Mouse (Mus musculus): ENCODE measurements around the gene Vmn2r40. TPM values are rescaled to one million over a fixed set of nuclear protein-coding genes. Genes with fewer than 3 reads are reported as not detected.
"Not testable (repeated sequence)": the region's sequence is repeated elsewhere in the genome, so short reads cannot be mapped to it uniquely, and the experiment has no call there.

The Vmn2r40 gene
- not detected in 2 replicates for polyA plus RNA-seq (2014; fragmentation: Nextera tagmentation; extraction: Ambion mirVana)

DNA sequence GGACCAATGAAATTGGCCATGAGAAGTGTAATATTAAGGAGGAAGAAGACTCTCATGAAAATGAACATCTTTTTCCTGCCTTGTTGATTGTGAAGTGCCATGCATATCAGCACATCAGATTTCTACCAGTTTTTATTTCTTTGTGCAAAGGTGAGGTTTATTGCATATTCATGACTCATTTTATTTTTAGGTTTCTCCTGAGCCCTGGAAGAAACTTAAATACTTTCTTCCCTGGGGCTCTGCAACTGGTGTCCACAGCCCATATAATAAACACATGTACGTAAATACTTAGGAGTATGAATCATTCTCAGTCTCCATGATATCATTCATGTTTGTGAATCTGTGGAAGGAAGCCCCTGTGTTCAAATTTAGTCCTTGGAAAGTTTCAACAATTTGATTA lies at the start of gene Vmn2r40:
Gene Vmn2r40 (minus strand): TSS at position 101 of the 400 bp plus-strand sequence.
- not testable (repeated sequence) for H3K4me2 ChIP-seq; H3K27me3 ChIP-seq (replicated peaks; ENCODE audit: control insufficient read depth, insufficient read depth, low read length); H3K9ac ChIP-seq (ENCODE audit: low read depth, low read length); H3K9me3 ChIP-seq (ENCODE audit: control insufficient read depth, low read length); H3K4me3 ChIP-seq (ENCODE audit: low read depth, low read length); H3K27ac ChIP-seq (ENCODE audit: low read depth, low read length); H3K4me1 ChIP-seq (replicated peaks; ENCODE audit: control insufficient read depth, insufficient read depth, low read length); H3K36me3 ChIP-seq (ENCODE audit: control insufficient read depth, insufficient read depth, low read length); ATAC-seq (replicated peaks; ENCODE audit: low FRiP score); DNase-seq (ENCODE audit: low spot score)
- WGBS, result no CpG with 5 or more reads among the region's 1 CpGs

Other genes starting within 250 kb of the Vmn2r40 start
- not detected in 2 replicates for gene Vmn2r39, start 99.4 kb upstream of the Vmn2r40 start, polyA plus RNA-seq (2014; fragmentation: Nextera tagmentation; extraction: Ambion mirVana)
- gene Vmn2r38, start 166.4 kb upstream of the Vmn2r40 start, polyA plus RNA-seq (2014; fragmentation: Nextera tagmentation; extraction: Ambion mirVana), result not detected in 2 replicates